Mouse (Mus musculus) myocyte (in vitro differentiated cells): Measurements from ENCODE around the gene Syt6. TPM values are rescaled to one million over a fixed set of nuclear protein-coding genes. Genes with fewer than 3 reads are reported as not detected.
A peak's percentile ranks its signal among the peaks of the same experiment; 100 is the strongest.
"Not testable (repeated sequence)": the region's sequence is repeated elsewhere in the genome, so short reads cannot be mapped to it uniquely, and the experiment has no call there.

Source experiments
- H3K27me3 ChIP-seq: one replicate; pipeline ENCODE4 v1.6.1; 2011; ENCODE audit not compliant: control insufficient read depth, insufficient read depth, insufficient read length
- H3K36me3 ChIP-seq: one replicate; pipeline ENCODE4 v1.6.1; 2011; ENCODE audit not compliant: control insufficient read depth, insufficient read depth
- H3K4me2 ChIP-seq: one replicate; pipeline ENCODE4 v1.6.1; 2011; ENCODE audit warnings: low read depth, control low read depth
- H3K4me3 ChIP-seq: one replicate; pipeline ENCODE4 v1.5.1; 2011; ENCODE audit warnings: mild to moderate bottlenecking, control low read depth, moderate library complexity
- H3K79me2 ChIP-seq: one replicate; pipeline ENCODE4 v1.6.1; 2011; ENCODE audit not compliant: control insufficient read depth, insufficient read depth
- H3ac ChIP-seq: one replicate; pipeline ENCODE4 v1.6.1; 2011; ENCODE audit not compliant: control insufficient read depth, insufficient read length
- CEBPB ChIP-seq: IDR thresholded peaks from 2 replicates; pipeline ENCODE4 v1.6.1; 2011; ENCODE audit warnings: mild to moderate bottlenecking, moderate library complexity; ENCODE audit not compliant: poor library complexity, insufficient read depth, severe bottlenecking
- E2F4 ChIP-seq: IDR thresholded peaks from one replicate; pipeline ENCODE4 v1.6.1; 2011; ENCODE audit warnings: mild to moderate bottlenecking, control low read depth, moderate library complexity; ENCODE audit not compliant: insufficient read depth
- MAX ChIP-seq: IDR thresholded peaks from one replicate; pipeline ENCODE4 v1.6.1; 2011; ENCODE audit warnings: low read depth, mild to moderate bottlenecking, control low read depth
- MYOD1 ChIP-seq, 3 experiments: IDR thresholded peaks; one replicate each; pipeline ENCODE4 v1.6.1; 2011; ENCODE audit warnings: control low read depth in 2 of 3, low read depth in 2 of 3, mild to moderate bottlenecking in 2 of 3, moderate library complexity in 1 of 3; ENCODE audit not compliant: insufficient read length in 2 of 3, control insufficient read depth in 1 of 3
- MYOG ChIP-seq, 3 experiments: IDR thresholded peaks; one replicate each; pipeline ENCODE4 v1.6.1; 2011; ENCODE audit warnings: control low read depth in 2 of 3, low read depth in 2 of 3, mild to moderate bottlenecking in 2 of 3; ENCODE audit not compliant: insufficient read length in 2 of 3, control insufficient read depth in 1 of 3, insufficient read depth in 1 of 3
- POLR2A ChIP-seq: IDR thresholded peaks from one replicate; pipeline ENCODE4 v1.6.1; 2011; ENCODE audit warnings: low read depth, mild to moderate bottlenecking, control low read depth, moderate library complexity; ENCODE audit not compliant: insufficient read length
- POLR2AphosphoS2 ChIP-seq: IDR thresholded peaks from one replicate; pipeline ENCODE4 v1.6.1; 2011; ENCODE audit warnings: low read depth, control low read depth; ENCODE audit not compliant: insufficient read length
- REST ChIP-seq: IDR thresholded peaks from one replicate; pipeline ENCODE4 v1.6.1; 2011; ENCODE audit warnings: mild to moderate bottlenecking, control low read depth, moderate library complexity; ENCODE audit not compliant: insufficient read depth, insufficient read length
- SRF ChIP-seq: IDR thresholded peaks from one replicate; pipeline ENCODE4 v1.6.1; 2011; ENCODE audit warnings: low read depth; ENCODE audit not compliant: control insufficient read depth, insufficient read length
- TCF12 ChIP-seq: IDR thresholded peaks from one replicate; pipeline ENCODE4 v1.6.1; 2011; ENCODE audit warnings: mild to moderate bottlenecking, control low read depth; ENCODE audit not compliant: poor library complexity, insufficient read depth, severe bottlenecking
- TCF3 ChIP-seq: IDR thresholded peaks from one replicate; pipeline ENCODE4 v1.6.1; 2011; ENCODE audit warnings: low read depth, control low read depth; ENCODE audit not compliant: insufficient read length
- USF1 ChIP-seq: IDR thresholded peaks from one replicate; pipeline ENCODE4 v1.6.1; 2011; ENCODE audit warnings: low read depth, mild to moderate bottlenecking, control low read depth, moderate library complexity
- polyA plus RNA-seq: library from polyadenylated mRNA; unstranded; fragments of >200 nt; fragmentation: generic; extraction: Trizol; gene quantifications from one replicate; pipeline ENCODE4 v1.2.1, GENCODE M21; 2012; ENCODE audit warnings: missing spikeins

The Syt6 gene
- polyA plus RNA-seq, 1 experiment: 0.07 TPM

DNA sequence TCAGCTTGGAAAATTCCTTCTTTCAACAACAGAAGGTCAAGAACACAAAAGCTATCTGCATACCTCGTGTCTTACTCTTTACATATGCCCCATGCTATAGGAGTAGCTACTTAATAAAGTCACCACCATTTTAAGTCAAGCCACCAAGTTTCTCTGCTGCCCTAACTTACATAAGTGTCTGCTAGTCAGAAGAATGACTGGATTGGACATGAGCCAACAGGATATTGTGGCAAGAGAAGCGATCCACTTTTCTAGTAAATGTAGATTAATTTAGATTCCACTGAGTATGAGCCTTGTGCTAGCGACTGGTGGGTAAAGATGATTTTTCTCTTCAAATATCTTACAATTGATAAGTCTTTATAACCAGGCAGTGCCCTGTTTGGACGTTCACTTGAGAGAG is 58.8 kb downstream of the Syt6 start:
- Histone ChIP-seq H3K79me2 (no peaks in the 10 kb centered on the region), H3K27me3 (no peaks in the 10 kb centered on the region), H3K4me2 (no peak overlapping the region), H3K36me3 (no peaks in the 10 kb centered on the region), H3ac (no peak overlapping the region), H3K4me3 (no peak overlapping the region)
- TF ChIP-seq REST: no peak
- TF ChIP-seq MYOG (IDR thresholded peaks at IDR 0.05; ENCODE audit: control insufficient read depth in 1 of 3, insufficient read depth in 1 of 3, insufficient read length in 2 of 3, low read depth in 2 of 3): no peak
- TF ChIP-seq SRF: no peak
- TF ChIP-seq MYOD1 (IDR thresholded peaks at IDR 0.05; ENCODE audit: control insufficient read depth in 1 of 3, insufficient read length in 2 of 3, low read depth in 2 of 3): no peak
- TF ChIP-seq TCF12: no peak
- no peak for TF ChIP-seq MAX

DNA sequence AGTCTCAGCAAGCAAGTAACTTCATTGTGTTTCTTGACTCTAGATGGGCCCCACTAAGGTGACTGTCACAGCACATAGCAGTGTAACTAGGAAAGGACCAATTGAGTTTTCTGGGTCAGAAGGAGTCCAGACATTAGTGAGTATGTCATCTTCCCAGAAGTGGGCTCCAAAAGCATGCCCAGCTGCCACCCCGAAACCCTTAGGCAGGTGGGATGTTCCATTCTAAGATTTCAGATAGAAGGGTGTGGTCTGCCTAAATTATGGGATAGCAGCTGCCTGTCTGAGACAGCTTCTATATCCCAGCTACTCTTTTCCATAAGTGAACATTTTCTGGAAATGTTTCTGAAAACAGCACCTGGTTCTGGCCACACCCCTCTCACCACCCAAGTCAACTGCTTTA is 59.2 kb downstream of the Syt6 start:
- Histone ChIP-seq H3K4me2 (no peak overlapping the region), H3K36me3 (no peaks in the 10 kb centered on the region), H3K79me2 (no peaks in the 10 kb centered on the region), H3K4me3 (no peak overlapping the region), H3ac (no peak overlapping the region), H3K27me3 (no peaks in the 10 kb centered on the region)
- TF ChIP-seq TCF3 (no peak), TCF12 (peak; percentile 73), MYOD1 (IDR thresholded peaks at IDR 0.05; ENCODE audit: control insufficient read depth in 1 of 3, insufficient read length in 2 of 3, low read depth in 2 of 3) (peak in 2 of 3 experiments; percentile 81 to 82), MYOG (IDR thresholded peaks at IDR 0.05; ENCODE audit: control insufficient read depth in 1 of 3, insufficient read depth in 1 of 3, insufficient read length in 2 of 3, low read depth in 2 of 3) (peak in 2 of 3 experiments; percentile 37 to 60)

- Histone ChIP-seq H3K4me3 (no peak overlapping the region), H3K36me3 (no peaks in the 10 kb centered on the region), H3K79me2 (no peaks in the 10 kb centered on the region), H3ac (no peak overlapping the region), H3K4me2 (no peak overlapping the region), H3K27me3 (no peaks in the 10 kb centered on the region)
- TF ChIP-seq USF1: no peak
- TF ChIP-seq CEBPB: no peak
- no peak for TF ChIP-seq POLR2A
- no peak for TF ChIP-seq REST
- no peak for TF ChIP-seq MAX
- TF ChIP-seq MYOG (IDR thresholded peaks at IDR 0.05; ENCODE audit: control insufficient read depth in 1 of 3, insufficient read depth in 1 of 3, insufficient read length in 2 of 3, low read depth in 2 of 3): no peak
- TF ChIP-seq E2F4: no peak
- no peak for TF ChIP-seq SRF
- no peak for TF ChIP-seq POLR2AphosphoS2
- no peak for TF ChIP-seq MYOD1 (IDR thresholded peaks at IDR 0.05; ENCODE audit: control insufficient read depth in 1 of 3, insufficient read length in 2 of 3, low read depth in 2 of 3)
- TF ChIP-seq TCF3: no peak
- no peak for TF ChIP-seq TCF12
These were observed 62.6 kb downstream of the Syt6 start for GRCm38 (mm10) chr3:103637641-103638040.

GRCm38 (mm10) chr3:103640226-103640803 is 65.3 kb downstream of the Syt6 start:
- H3K4me2 ChIP-seq: peak overlapping the region; percentile 42
- H3K36me3 ChIP-seq: no peaks in the 10 kb centered on the region
- H3K79me2 ChIP-seq: no peaks in the 10 kb centered on the region
- H3K4me3 ChIP-seq: no peak overlapping the region
- no peaks in the 10 kb centered on the region for H3K27me3 ChIP-seq
- no peak overlapping the region for H3ac ChIP-seq
- no peak for TF ChIP-seq TCF3
- TF ChIP-seq USF1: peak; percentile 42

DNA sequence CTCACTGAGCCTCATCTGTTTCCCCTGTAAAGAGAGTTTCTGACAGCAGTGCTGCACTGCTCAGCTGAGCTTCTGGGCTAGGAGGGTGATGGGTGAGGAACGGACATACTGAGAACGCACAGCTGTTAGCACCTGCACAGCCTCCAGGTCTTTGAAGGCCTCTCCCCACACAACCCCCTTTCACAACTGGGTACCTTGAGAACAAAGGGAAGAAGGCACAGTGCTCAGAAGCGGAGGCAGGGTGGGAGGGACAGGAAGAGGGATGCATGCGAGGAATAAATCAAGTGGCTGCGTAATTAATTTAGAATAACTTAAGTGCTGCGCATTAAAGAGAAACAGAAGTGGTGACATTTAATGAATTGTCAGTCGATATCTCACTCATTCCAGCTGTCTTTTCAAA is 66.3 kb downstream of the Syt6 start:
- no peak for TF ChIP-seq SRF
- no peak for TF ChIP-seq MYOG (IDR thresholded peaks at IDR 0.05; ENCODE audit: control insufficient read depth in 1 of 3, insufficient read depth in 1 of 3, insufficient read length in 2 of 3, low read depth in 2 of 3)
- no peak for TF ChIP-seq E2F4
- no peak for TF ChIP-seq CEBPB
- no peak for TF ChIP-seq REST
- no peak for TF ChIP-seq MYOD1 (IDR thresholded peaks at IDR 0.05; ENCODE audit: control insufficient read depth in 1 of 3, insufficient read length in 2 of 3, low read depth in 2 of 3)
- TF ChIP-seq POLR2AphosphoS2: no peak
- no peak for TF ChIP-seq POLR2A
- no peak for TF ChIP-seq USF1
- no peak for TF ChIP-seq TCF3
- TF ChIP-seq MAX: no peak
- TF ChIP-seq TCF12: no peak
- Histone ChIP-seq H3K4me3 (no peak overlapping the region), H3K4me2 (no peak overlapping the region), H3K36me3 (no peaks in the 10 kb centered on the region), H3ac (no peak overlapping the region), H3K79me2 (no peaks in the 10 kb centered on the region), H3K27me3 (no peaks in the 10 kb centered on the region)

DNA sequence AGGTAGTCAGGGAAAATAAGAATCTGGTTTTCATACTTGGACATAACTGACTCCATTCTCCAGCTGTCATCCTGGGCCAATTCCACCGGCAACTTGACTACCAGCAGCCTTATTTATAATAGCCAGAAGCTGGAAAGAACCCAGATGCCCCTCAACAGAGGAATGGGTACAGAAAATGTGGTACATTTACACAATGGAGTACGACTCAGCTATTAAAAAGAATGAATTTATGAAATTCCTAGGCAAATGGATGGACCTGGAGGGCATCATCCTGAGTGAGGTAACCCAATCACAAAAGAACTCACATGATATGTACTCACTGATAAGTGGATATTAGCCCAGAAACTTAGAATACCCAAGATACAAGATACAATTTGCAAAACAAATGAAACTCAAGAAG is 70.9 kb downstream of the Syt6 start, which contains the start of gene Atg4a-ps:
Atg4a-ps (minus strand) TSS at position 101 of the 400 bp plus-strand sequence.
- not testable (repeated sequence) for H3K4me3 ChIP-seq

More for the DNA sequence above, 70.9 kb downstream of the Syt6 start, which contains the start of gene Atg4a-ps:
- not testable (repeated sequence) for H3K4me2 ChIP-seq, H3ac ChIP-seq, H3K27me3 ChIP-seq, H3K36me3 ChIP-seq, H3K79me2 ChIP-seq
